Mouse (Mus musculus) stomach, postnatal 0 days (tissue): ENCODE results near the gene Afap1. TPM values are rescaled to one million over a fixed set of nuclear protein-coding genes. Genes with fewer than 3 reads are reported as not detected.
A peak's percentile ranks its signal among the peaks of the same experiment; 100 is the strongest.

ENCODE experiments used
- ATAC-seq: fragments of 200-750 bp; cut with Nextera tagmentation; 2 replicates; pipeline ENCODE4 v1.8.0; 2017; ENCODE audit not compliant: low FRiP score, low TSS enrichment
- DNase-seq: peaks from one replicate; pipeline ENCODE4 v3.0.0-alpha.2; 2016; ENCODE audit warnings: low spot score
- H3K27ac ChIP-seq: fragments of 300-500 bp; sonication (generic); replicated peaks from 2 replicates; pipeline ENCODE4 v1.5.1; 2014; ENCODE audit warnings: mild to moderate bottlenecking, control low read depth
- H3K27me3 ChIP-seq: fragments of 300-500 bp; sonication (generic); 2 replicates; pipeline ENCODE4 v1.6.1; 2014; ENCODE audit warnings: low read length; ENCODE audit not compliant: control insufficient read depth, insufficient read depth
- H3K36me3 ChIP-seq: fragments of 300-500 bp; sonication (generic); 2 replicates; pipeline ENCODE4 v1.6.1; 2014; ENCODE audit warnings: low read length, mixed read lengths; ENCODE audit not compliant: control insufficient read depth, insufficient read depth
- H3K4me1 ChIP-seq: fragments of 300-500 bp; sonication (generic); replicated peaks from 2 replicates; pipeline ENCODE4 v1.6.1; 2014; ENCODE audit warnings: antibody characterized with exemption; ENCODE audit not compliant: control insufficient read depth, insufficient read depth
- H3K4me2 ChIP-seq: fragments of 300-500 bp; sonication (generic); replicated peaks from 2 replicates; pipeline ENCODE4 v1.6.1; 2014; ENCODE audit warnings: low read depth, mild to moderate bottlenecking, control low read depth, moderate library complexity
- H3K4me3 ChIP-seq: fragments of 300-500 bp; sonication (generic); 2 replicates; pipeline ENCODE4 v1.5.1; 2014; ENCODE audit warnings: low read depth, low read length, control low read depth
- H3K9ac ChIP-seq: fragments of 300-500 bp; sonication (generic); 2 replicates; pipeline ENCODE4 v1.6.1; 2014; ENCODE audit warnings: mild to moderate bottlenecking, low read length, control low read depth, mixed read lengths
- H3K9me3 ChIP-seq: fragments of 300-500 bp; sonication (generic); 2 replicates; pipeline ENCODE4 v1.6.1; 2016; ENCODE audit warnings: low read length; ENCODE audit not compliant: control insufficient read depth
- CTCF ChIP-seq: IDR thresholded peaks from 2 replicates; pipeline ENCODE4 v1.5.1; 2016; ENCODE audit warnings: antibody characterized with exemption, low read depth, mild to moderate bottlenecking, moderate library complexity
- EP300 ChIP-seq: optimal IDR thresholded peaks from 2 replicates; pipeline ENCODE3; 2016; ENCODE audit warnings: antibody characterized with exemption
- WGBS: fragments of 180-500 bp; shearing (Covaris S2); extraction: QIAGEN DNeasy Blood & Tissue Kit; methylation state at CpG from one replicate; pipeline ENCODE4 v1.1.7; 2014; 5-methylcytosine and 5-hydroxymethylcytosine counted together
- polyA plus RNA-seq: library from polyadenylated mRNA; unstranded; fragments of >200 nt; fragmentation: Nextera tagmentation; extraction: Ambion mirVana; gene quantifications from 2 replicates; pipeline ENCODE4 v1.2.1, GENCODE M21; 2015

The Afap1 gene
- polyA plus RNA-seq, 1 experiment from 2014 or later = 9.3 TPM

GRCm38 (mm10) chr5:35869973-35870372 is 23.1 kb upstream of the Afap1 start:
- ATAC-seq = peak; percentile 36; the same call in 1 of the 2 replicates
- no peak for DNase-seq
- H3K4me3 ChIP-seq = no peak overlapping the region

DNA sequence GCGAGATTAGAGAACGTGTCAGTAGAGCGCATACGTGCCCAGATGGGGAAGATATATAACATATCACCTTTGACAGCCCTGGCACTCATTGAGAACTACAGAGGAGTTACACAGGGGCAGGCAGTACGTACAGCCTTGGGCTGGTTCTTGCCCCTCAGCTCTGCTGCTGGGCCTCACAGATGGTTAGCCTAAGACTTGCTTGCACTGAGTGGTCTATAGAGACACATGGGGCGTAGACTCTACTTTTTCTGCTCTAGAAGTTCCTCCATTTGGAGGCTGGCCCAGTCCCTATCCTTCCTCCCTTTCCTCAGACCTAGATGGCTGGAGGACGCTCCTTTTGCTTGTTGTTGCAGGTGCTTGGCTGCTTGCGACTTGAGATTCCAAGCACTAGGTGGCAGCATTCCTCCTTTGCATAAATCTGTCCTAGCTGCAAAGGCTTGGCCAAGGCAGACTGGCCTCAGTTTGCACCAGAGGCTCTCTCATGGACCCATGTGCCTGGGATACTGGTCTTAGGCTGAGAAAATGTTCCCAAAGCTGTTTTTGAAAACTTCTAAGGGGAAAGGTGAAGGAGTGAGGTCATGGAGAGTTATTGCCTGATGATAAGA is 22.6 kb upstream of the Afap1 start:
- no peak overlapping the region for H3K27ac ChIP-seq
- H3K4me1 ChIP-seq = no peaks in the 10 kb centered on the region
- peak; percentile 95 for TF ChIP-seq CTCF
- no peak for TF ChIP-seq EP300
- 46% methylated on average over 8 of the region's 8 CpGs for WGBS
- H3K9ac ChIP-seq = no peak overlapping the region
- H3K27me3 ChIP-seq = no peaks in the 10 kb centered on the region
- no peak overlapping the region for H3K4me3 ChIP-seq
- no peaks in the 10 kb centered on the region for H3K36me3 ChIP-seq
- H3K9me3 ChIP-seq = no peaks in the 10 kb centered on the region
- no peak overlapping the region for H3K4me2 ChIP-seq
- peak; percentile 75 for ATAC-seq
- peak; percentile 74 for DNase-seq

More at GRCm38 (mm10) chr5:35869973-35870372, 23.1 kb upstream of the Afap1 start:
- Histone ChIP-seq H3K9ac (no peak overlapping the region), H3K9me3 (no peaks in the 10 kb centered on the region), H3K4me1 (no peaks in the 10 kb centered on the region), H3K27me3 (no peaks in the 10 kb centered on the region), H3K36me3 (no peaks in the 10 kb centered on the region), H3K27ac (no peak overlapping the region), H3K4me2 (no peak overlapping the region)
- 59% methylated on average over 4 of the region's 4 CpGs for WGBS
- TF ChIP-seq CTCF = no peak
- no peak for TF ChIP-seq EP300

GRCm38 (mm10) chr5:35873382-35873781 is 19.7 kb upstream of the Afap1 start:
- no peaks in the 10 kb centered on the region for H3K36me3 ChIP-seq
- no peak overlapping the region for H3K4me2 ChIP-seq
- no peak for TF ChIP-seq CTCF
- WGBS = 29% methylated on average over 4 of the region's 4 CpGs
- DNase-seq = no peak
- H3K9me3 ChIP-seq = no peaks in the 10 kb centered on the region
- no peaks in the 10 kb centered on the region for H3K27me3 ChIP-seq
- H3K4me1 ChIP-seq = no peaks in the 10 kb centered on the region
- ATAC-seq = no peak
- H3K4me3 ChIP-seq = no peak overlapping the region
- H3K27ac ChIP-seq = no peak overlapping the region
- H3K9ac ChIP-seq = no peak overlapping the region

DNA sequence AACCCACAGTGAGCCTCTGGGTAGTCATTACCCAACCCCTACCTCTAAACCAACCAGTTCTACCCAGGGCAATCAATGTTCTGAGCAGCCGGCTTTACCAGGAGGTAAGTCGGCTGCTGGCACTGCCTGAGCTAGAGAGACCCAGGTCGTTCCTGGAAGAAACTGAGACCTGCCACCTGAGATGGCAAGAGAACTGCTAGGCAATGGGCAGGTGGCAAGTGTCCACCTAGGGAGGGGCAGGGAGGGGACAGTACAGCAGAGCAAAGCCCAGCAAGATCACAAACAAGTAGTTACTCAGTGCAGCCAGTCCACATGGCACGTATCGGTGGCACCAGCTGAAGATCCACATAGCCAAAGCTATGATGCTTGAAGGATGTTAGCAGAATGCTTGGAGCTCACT is 16.9 kb upstream of the Afap1 start:
- DNase-seq (no peak), ATAC-seq (no peak)
- Histone ChIP-seq H3K36me3 (no peaks in the 10 kb centered on the region), H3K9me3 (no peaks in the 10 kb centered on the region), H3K27me3 (no peaks in the 10 kb centered on the region), H3K4me2 (no peak overlapping the region), H3K4me1 (no peaks in the 10 kb centered on the region), H3K27ac (no peak overlapping the region), H3K4me3 (no peak overlapping the region), H3K9ac (no peak overlapping the region)
- WGBS = 87% methylated on average over 5 of the region's 5 CpGs
- TF ChIP-seq CTCF = no peak

DNA sequence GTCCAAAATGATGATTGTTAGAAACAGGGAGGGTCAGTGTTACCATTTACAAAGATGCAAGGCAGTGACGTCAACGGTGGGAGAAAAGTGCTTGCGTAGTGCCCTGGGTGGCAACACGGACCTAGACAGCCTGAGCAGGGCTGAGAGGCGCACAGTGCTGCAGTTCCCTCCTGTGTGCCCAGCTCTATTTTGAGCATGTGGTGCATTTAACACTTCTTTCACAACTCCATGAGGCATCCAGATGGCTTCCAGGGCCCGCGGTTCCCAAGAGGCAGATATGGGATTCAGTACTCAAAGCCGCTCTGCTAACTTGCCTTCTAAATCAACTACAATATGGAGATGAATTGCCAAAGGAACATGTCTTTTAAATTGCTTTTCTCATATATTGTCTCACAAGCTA is 13.9 kb upstream of the Afap1 start:
- H3K9me3 ChIP-seq = no peaks in the 10 kb centered on the region
- DNase-seq = no peak
- no peaks in the 10 kb centered on the region for H3K27me3 ChIP-seq
- no peaks in the 10 kb centered on the region for H3K36me3 ChIP-seq
- WGBS = 83% methylated on average over 8 of the region's 8 CpGs
- no peak overlapping the region for H3K4me3 ChIP-seq
- TF ChIP-seq CTCF (no peak), EP300 (no peak)
- H3K4me1 ChIP-seq = no peaks in the 10 kb centered on the region
- no peak overlapping the region for H3K4me2 ChIP-seq
- ATAC-seq = no peak
- H3K27ac ChIP-seq = no peak overlapping the region
- H3K9ac ChIP-seq = no peak overlapping the region

- no peaks in the 10 kb centered on the region for H3K9me3 ChIP-seq
- no peak overlapping the region for H3K4me2 ChIP-seq
- H3K9ac ChIP-seq = no peak overlapping the region
- no peaks in the 10 kb centered on the region for H3K4me1 ChIP-seq
- H3K36me3 ChIP-seq = no peaks in the 10 kb centered on the region
- H3K4me3 ChIP-seq = no peak overlapping the region
- TF ChIP-seq CTCF (no peak), EP300 (no peak)
- WGBS = 42% methylated on average over 9 of the region's 9 CpGs
- no peak overlapping the region for H3K27ac ChIP-seq
- DNase-seq (no peak), ATAC-seq (no peak)
- no peaks in the 10 kb centered on the region for H3K27me3 ChIP-seq
Observed at GRCm38 (mm10) chr5:35882391-35882790, 10.7 kb upstream of the Afap1 start.
